Mouse (Mus musculus) myocyte (in vitro differentiated cells): ENCODE data around the gene Exoc5. TPM values are rescaled to one million over a fixed set of nuclear protein-coding genes. Genes with fewer than 3 reads are reported as not detected.

Experiments
- H3K27me3 ChIP-seq: one replicate; pipeline ENCODE4 v1.6.1; 2011; ENCODE audit not compliant: control insufficient read depth, insufficient read depth, insufficient read length
- H3K36me3 ChIP-seq: one replicate; pipeline ENCODE4 v1.6.1; 2011; ENCODE audit not compliant: control insufficient read depth, insufficient read depth
- H3K4me2 ChIP-seq: one replicate; pipeline ENCODE4 v1.6.1; 2011; ENCODE audit warnings: low read depth, control low read depth
- H3K4me3 ChIP-seq: one replicate; pipeline ENCODE4 v1.5.1; 2011; ENCODE audit warnings: mild to moderate bottlenecking, control low read depth, moderate library complexity
- H3K79me2 ChIP-seq: one replicate; pipeline ENCODE4 v1.6.1; 2011; ENCODE audit not compliant: control insufficient read depth, insufficient read depth
- H3ac ChIP-seq: one replicate; pipeline ENCODE4 v1.6.1; 2011; ENCODE audit not compliant: control insufficient read depth, insufficient read length
- CEBPB ChIP-seq: IDR thresholded peaks from 2 replicates; pipeline ENCODE4 v1.6.1; 2011; ENCODE audit warnings: mild to moderate bottlenecking, moderate library complexity; ENCODE audit not compliant: poor library complexity, insufficient read depth, severe bottlenecking
- E2F4 ChIP-seq: IDR thresholded peaks from one replicate; pipeline ENCODE4 v1.6.1; 2011; ENCODE audit warnings: mild to moderate bottlenecking, control low read depth, moderate library complexity; ENCODE audit not compliant: insufficient read depth
- MAX ChIP-seq: IDR thresholded peaks from one replicate; pipeline ENCODE4 v1.6.1; 2011; ENCODE audit warnings: low read depth, mild to moderate bottlenecking, control low read depth
- MYOD1 ChIP-seq, 3 experiments: IDR thresholded peaks; one replicate each; pipeline ENCODE4 v1.6.1; 2011; ENCODE audit warnings: control low read depth in 2 of 3, low read depth in 2 of 3, mild to moderate bottlenecking in 2 of 3, moderate library complexity in 1 of 3; ENCODE audit not compliant: insufficient read length in 2 of 3, control insufficient read depth in 1 of 3
- MYOG ChIP-seq, 3 experiments: IDR thresholded peaks; one replicate each; pipeline ENCODE4 v1.6.1; 2011; ENCODE audit warnings: control low read depth in 2 of 3, low read depth in 2 of 3, mild to moderate bottlenecking in 2 of 3; ENCODE audit not compliant: insufficient read length in 2 of 3, control insufficient read depth in 1 of 3, insufficient read depth in 1 of 3
- POLR2A ChIP-seq: IDR thresholded peaks from one replicate; pipeline ENCODE4 v1.6.1; 2011; ENCODE audit warnings: low read depth, mild to moderate bottlenecking, control low read depth, moderate library complexity; ENCODE audit not compliant: insufficient read length
- POLR2AphosphoS2 ChIP-seq: IDR thresholded peaks from one replicate; pipeline ENCODE4 v1.6.1; 2011; ENCODE audit warnings: low read depth, control low read depth; ENCODE audit not compliant: insufficient read length
- REST ChIP-seq: IDR thresholded peaks from one replicate; pipeline ENCODE4 v1.6.1; 2011; ENCODE audit warnings: mild to moderate bottlenecking, control low read depth, moderate library complexity; ENCODE audit not compliant: insufficient read depth, insufficient read length
- SRF ChIP-seq: IDR thresholded peaks from one replicate; pipeline ENCODE4 v1.6.1; 2011; ENCODE audit warnings: low read depth; ENCODE audit not compliant: control insufficient read depth, insufficient read length
- TCF12 ChIP-seq: IDR thresholded peaks from one replicate; pipeline ENCODE4 v1.6.1; 2011; ENCODE audit warnings: mild to moderate bottlenecking, control low read depth; ENCODE audit not compliant: poor library complexity, insufficient read depth, severe bottlenecking
- TCF3 ChIP-seq: IDR thresholded peaks from one replicate; pipeline ENCODE4 v1.6.1; 2011; ENCODE audit warnings: low read depth, control low read depth; ENCODE audit not compliant: insufficient read length
- USF1 ChIP-seq: IDR thresholded peaks from one replicate; pipeline ENCODE4 v1.6.1; 2011; ENCODE audit warnings: low read depth, mild to moderate bottlenecking, control low read depth, moderate library complexity
- polyA plus RNA-seq: library from polyadenylated mRNA; unstranded; fragments of >200 nt; fragmentation: generic; extraction: Trizol; gene quantifications from one replicate; pipeline ENCODE4 v1.2.1, GENCODE M21; 2012; ENCODE audit warnings: missing spikeins

The Exoc5 gene
- polyA plus RNA-seq, 1 experiment, result 10.4 TPM

DNA sequence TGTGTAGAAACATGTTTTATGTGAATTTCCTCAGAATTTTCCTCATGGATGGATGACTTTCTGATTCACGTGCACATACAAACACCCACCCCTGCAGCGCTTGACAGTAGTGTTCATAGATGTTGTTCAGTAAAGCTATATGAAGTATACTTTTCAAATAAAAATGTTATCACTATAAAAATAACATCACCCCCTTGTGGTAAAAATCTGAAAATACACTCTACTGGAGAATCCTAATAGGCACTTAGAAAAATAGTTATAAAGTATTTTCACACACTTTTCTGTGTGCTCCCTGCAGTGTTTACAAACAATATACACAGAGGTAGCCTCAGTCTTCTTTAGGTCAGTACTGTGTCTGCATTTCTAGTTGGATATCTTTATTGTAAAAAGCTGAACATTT, 58.5 kb downstream of the Exoc5 start:
- no peak overlapping the region for H3K4me2 ChIP-seq
- no peak overlapping the region for H3K4me3 ChIP-seq
- no peak overlapping the region for H3ac ChIP-seq
- H3K36me3 ChIP-seq, result no peaks in the 10 kb centered on the region
- no peak for TF ChIP-seq POLR2A
- no peak for TF ChIP-seq MYOG (IDR thresholded peaks at IDR 0.05; ENCODE audit: control insufficient read depth in 1 of 3, insufficient read depth in 1 of 3, insufficient read length in 2 of 3, low read depth in 2 of 3)
- no peak for TF ChIP-seq MYOD1 (IDR thresholded peaks at IDR 0.05; ENCODE audit: control insufficient read depth in 1 of 3, insufficient read length in 2 of 3, low read depth in 2 of 3)
- TF ChIP-seq TCF12, result no peak
- TF ChIP-seq E2F4, result no peak
- no peak for TF ChIP-seq TCF3
- no peak for TF ChIP-seq USF1
- TF ChIP-seq SRF, result no peak
- H3K27me3 ChIP-seq, result no peaks in the 10 kb centered on the region
- no peaks in the 10 kb centered on the region for H3K79me2 ChIP-seq

DNA sequence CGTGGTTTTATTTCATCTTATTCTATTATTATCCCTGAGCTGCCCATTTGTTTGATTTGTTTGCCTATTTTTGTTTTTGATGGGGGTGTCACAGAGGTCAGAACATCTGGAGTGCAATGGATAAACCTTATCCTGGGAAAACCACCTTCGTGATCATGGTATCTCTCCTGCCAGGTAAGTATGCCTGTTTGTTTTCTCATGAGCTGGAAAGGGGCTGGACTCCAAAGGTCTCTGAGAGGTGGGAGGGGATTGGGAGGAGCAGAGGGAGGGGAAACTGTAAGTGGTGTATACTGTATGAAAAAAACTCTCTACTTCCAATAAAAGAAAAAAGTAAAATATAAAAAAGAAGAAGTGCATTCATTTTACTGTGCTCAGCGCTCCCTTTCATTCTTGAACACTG, 64.8 kb downstream of the Exoc5 start:
- Histone ChIP-seq H3K4me2 (no peak overlapping the region), H3K36me3 (no peaks in the 10 kb centered on the region), H3K79me2 (no peaks in the 10 kb centered on the region), H3ac (no peak overlapping the region), H3K27me3 (no peaks in the 10 kb centered on the region), H3K4me3 (no peak overlapping the region)
- TF ChIP-seq CEBPB, result no peak
- no peak for TF ChIP-seq POLR2AphosphoS2
- no peak for TF ChIP-seq TCF3
- TF ChIP-seq REST, result no peak
- TF ChIP-seq MYOG (IDR thresholded peaks at IDR 0.05; ENCODE audit: control insufficient read depth in 1 of 3, insufficient read depth in 1 of 3, insufficient read length in 2 of 3, low read depth in 2 of 3), result no peak
- no peak for TF ChIP-seq TCF12
- TF ChIP-seq MYOD1 (IDR thresholded peaks at IDR 0.05; ENCODE audit: control insufficient read depth in 1 of 3, insufficient read length in 2 of 3, low read depth in 2 of 3), result no peak
- TF ChIP-seq USF1, result no peak
- TF ChIP-seq MAX, result no peak
- no peak for TF ChIP-seq SRF
- TF ChIP-seq POLR2A, result no peak
- no peak for TF ChIP-seq E2F4

DNA sequence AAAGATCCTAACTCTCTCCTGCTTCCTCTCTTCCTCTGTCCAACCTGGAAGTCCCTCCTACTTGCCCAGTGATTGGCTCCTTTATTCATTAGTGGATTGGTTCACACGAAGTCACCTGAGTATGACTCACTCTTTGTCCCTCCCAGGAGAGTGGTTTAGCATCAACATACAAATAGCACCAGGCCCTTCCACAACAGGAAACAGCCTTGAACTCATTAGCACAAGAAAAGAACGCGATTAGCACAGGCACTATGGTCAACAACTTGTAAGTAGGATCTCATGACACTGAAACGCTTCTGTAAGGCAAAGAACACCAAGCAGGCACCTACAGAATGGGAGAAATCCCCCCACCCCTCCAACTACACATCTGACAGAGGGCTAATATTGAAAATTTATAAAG, 67.7 kb downstream of the Exoc5 start:
- no peak overlapping the region for H3K4me3 ChIP-seq
- H3K4me2 ChIP-seq, result no peak overlapping the region
- H3K79me2 ChIP-seq, result no peaks in the 10 kb centered on the region
- TF ChIP-seq USF1 (no peak), TCF3 (no peak), POLR2AphosphoS2 (no peak), CEBPB (no peak), REST (no peak), SRF (no peak), MYOG (IDR thresholded peaks at IDR 0.05; ENCODE audit: control insufficient read depth in 1 of 3, insufficient read depth in 1 of 3, insufficient read length in 2 of 3, low read depth in 2 of 3) (no peak), MYOD1 (IDR thresholded peaks at IDR 0.05; ENCODE audit: control insufficient read depth in 1 of 3, insufficient read length in 2 of 3, low read depth in 2 of 3) (no peak), POLR2A (no peak), E2F4 (no peak), TCF12 (no peak), MAX (no peak)
- H3K27me3 ChIP-seq, result no peaks in the 10 kb centered on the region
- H3K36me3 ChIP-seq, result no peaks in the 10 kb centered on the region
- no peak overlapping the region for H3ac ChIP-seq

DNA sequence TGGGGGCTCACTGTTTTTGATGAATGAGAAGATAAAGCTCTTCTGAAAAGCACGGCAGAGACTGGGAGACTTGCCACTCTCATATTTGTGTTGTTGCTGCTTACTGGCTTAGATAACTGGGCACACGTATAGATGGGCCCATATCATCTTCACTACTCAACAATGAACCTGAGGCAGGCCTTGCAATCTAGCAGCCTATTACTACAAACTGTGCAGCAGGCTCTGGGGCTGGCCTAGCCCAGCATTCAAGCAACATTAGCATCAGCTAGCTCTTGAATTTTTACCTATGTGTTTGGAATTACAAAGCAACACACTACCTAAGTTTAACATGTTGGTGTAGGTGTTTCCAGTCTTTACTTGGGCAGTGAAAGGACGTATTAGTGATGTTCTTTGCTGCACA, 72.6 kb downstream of the Exoc5 start:
- Histone ChIP-seq H3K79me2 (no peaks in the 10 kb centered on the region), H3K4me3 (no peak overlapping the region), H3K36me3 (no peaks in the 10 kb centered on the region), H3K4me2 (no peak overlapping the region), H3ac (no peak overlapping the region), H3K27me3 (no peaks in the 10 kb centered on the region)
- TF ChIP-seq TCF12 (no peak), CEBPB (no peak), REST (no peak), POLR2A (no peak), USF1 (no peak), MAX (no peak), TCF3 (no peak), SRF (no peak), MYOD1 (IDR thresholded peaks at IDR 0.05; ENCODE audit: control insufficient read depth in 1 of 3, insufficient read length in 2 of 3, low read depth in 2 of 3) (no peak), E2F4 (no peak), MYOG (IDR thresholded peaks at IDR 0.05; ENCODE audit: control insufficient read depth in 1 of 3, insufficient read depth in 1 of 3, insufficient read length in 2 of 3, low read depth in 2 of 3) (no peak), POLR2AphosphoS2 (no peak)

DNA sequence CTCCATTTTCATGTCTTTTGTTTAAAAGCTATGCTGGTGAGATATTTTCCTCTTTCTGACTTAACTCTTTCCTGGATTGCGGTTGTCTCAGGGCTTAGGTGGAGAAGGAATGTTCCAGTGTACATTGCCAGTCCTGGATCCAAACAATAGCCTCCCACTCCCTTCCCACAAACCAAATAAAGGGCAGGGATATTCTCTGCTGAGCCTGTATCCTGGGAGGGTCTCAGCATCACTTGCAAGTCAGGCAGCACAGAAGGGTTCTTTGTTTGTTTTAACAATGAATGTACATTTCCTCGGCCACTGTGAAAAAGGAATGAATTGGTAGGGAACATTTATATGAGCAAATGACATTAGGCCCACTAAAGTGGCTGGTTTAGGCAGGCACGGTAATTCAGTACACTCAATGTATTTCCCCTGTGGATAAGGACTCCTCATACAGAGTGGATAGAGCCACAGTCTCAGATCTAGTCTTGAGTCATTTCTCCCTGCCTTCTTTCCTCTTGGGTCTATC, 74.3 kb downstream of the Exoc5 start:
- Histone ChIP-seq H3K4me2 (no peak overlapping the region), H3K79me2 (no peaks in the 10 kb centered on the region), H3ac (no peak overlapping the region), H3K36me3 (no peaks in the 10 kb centered on the region), H3K27me3 (no peaks in the 10 kb centered on the region), H3K4me3 (no peak overlapping the region)
- TF ChIP-seq CEBPB, result no peak
- TF ChIP-seq SRF, result no peak
- TF ChIP-seq POLR2A, result no peak
- TF ChIP-seq POLR2AphosphoS2, result no peak
- TF ChIP-seq MAX, result no peak
- no peak for TF ChIP-seq MYOG (IDR thresholded peaks at IDR 0.05; ENCODE audit: control insufficient read depth in 1 of 3, insufficient read depth in 1 of 3, insufficient read length in 2 of 3, low read depth in 2 of 3)
- no peak for TF ChIP-seq USF1
- TF ChIP-seq REST, result no peak
- TF ChIP-seq E2F4, result no peak
- TF ChIP-seq TCF3, result no peak
- no peak for TF ChIP-seq MYOD1 (IDR thresholded peaks at IDR 0.05; ENCODE audit: control insufficient read depth in 1 of 3, insufficient read length in 2 of 3, low read depth in 2 of 3)
- no peak for TF ChIP-seq TCF12
